Mouse (Mus musculus) G1E (cell line): ENCODE data around the gene Ntrk1. TPM values are rescaled to one million over a fixed set of nuclear protein-coding genes. Genes with fewer than 3 reads are reported as not detected.

ENCODE experiments used
- ATAC-seq: 2 replicates; pipeline ENCODE4 v1.8.0; 2016; ENCODE audit warnings: mild to moderate bottlenecking; ENCODE audit not compliant: insufficient number of reproducible peaks, poor library complexity, low FRiP score, severe bottlenecking; ENCODE audit errors: extremely low read depth
- DNase-seq: peaks from one replicate; pipeline ENCODE4 v3.0.0; 2012; ENCODE audit warnings: low spot score
- H3K27me3 ChIP-seq: 2 replicates; pipeline ENCODE4 v1.6.1; 2012; ENCODE audit warnings: mild to moderate bottlenecking, low read length, inconsistent platforms; ENCODE audit not compliant: insufficient read depth
- H3K36me3 ChIP-seq: replicated peaks from 2 replicates; pipeline ENCODE3; 2012; ENCODE audit warnings: mild to moderate bottlenecking, inconsistent platforms
- H3K4me1 ChIP-seq: 2 replicates; pipeline ENCODE4 v1.6.1; 2012; ENCODE audit warnings: low read depth, low read length, inconsistent platforms, mixed read lengths; ENCODE audit not compliant: insufficient read depth
- H3K4me3 ChIP-seq: 2 replicates; pipeline ENCODE4 v1.5.1; 2012; ENCODE audit warnings: low read depth, mild to moderate bottlenecking, inconsistent platforms, low read length, moderate library complexity, mixed read lengths
- H3K9me3 ChIP-seq: replicated peaks from 2 replicates; pipeline ENCODE4 v1.6.1; 2012; ENCODE audit warnings: inconsistent platforms
- CTCF ChIP-seq: IDR thresholded peaks from 2 replicates; pipeline ENCODE4 v1.5.1; 2012; ENCODE audit warnings: low read depth, low read length, inconsistent platforms, mixed read lengths
- GATA1 ChIP-seq: IDR thresholded peaks from 2 replicates; pipeline ENCODE4 v1.6.1; 2012; ENCODE audit warnings: borderline replicate concordance, low read length, inconsistent platforms, mixed read lengths
- GATA2 ChIP-seq: IDR thresholded peaks from 2 replicates; pipeline ENCODE4 v1.6.1; 2012; ENCODE audit warnings: low read depth, low read length, inconsistent platforms, borderline replicate concordance
- POLR2AphosphoS5 ChIP-seq: IDR thresholded peaks from 2 replicates; pipeline ENCODE4 v1.6.1; 2012; ENCODE audit warnings: low read depth, low read length, inconsistent platforms; ENCODE audit not compliant: insufficient replicate concordance
- TAL1 ChIP-seq: conservative IDR thresholded peaks from 2 replicates; pipeline ENCODE4 v1.6.1; 2012; ENCODE audit warnings: low read depth, low read length, inconsistent platforms, mixed read lengths
- polyA plus RNA-seq: library from polyadenylated mRNA; stranded (reverse); fragments of >175 nt; gene quantifications from 2 replicates; pipeline ENCODE4 v1.2.3, GENCODE M21; 2012
- total RNA-seq, 2 experiments: library from RNA; stranded (forward) in 1 of 2; stranded (reverse) in 1 of 2; fragments of 200-1000 nt in 1 of 2; fragments of >200 nt in 1 of 2; fragmentation: Nextera tagmentation in 1 of 2; gene quantifications; 2 replicates each; pipeline ENCODE4 v1.2.3; 2014 to 2017

Gene Ntrk1
- total and polyA plus RNA-seq, 3 experiments = not detected

GRCm38 (mm10) chr3:87818226-87818625, 23.3 kb upstream of the Ntrk1 start:
- H3K9me3 ChIP-seq = no peaks in the 10 kb centered on the region
- peaks cover 3% of the 10 kb centered on the region; the same call in 1 of the 2 replicates for H3K4me1 ChIP-seq
- no peak for DNase-seq
- H3K27me3 ChIP-seq = peaks cover 57% of the 10 kb centered on the region
- no peak for TF ChIP-seq TAL1
- no peak for TF ChIP-seq GATA2
- TF ChIP-seq POLR2AphosphoS5 = no peak
- TF ChIP-seq CTCF = no peak
- no peak for TF ChIP-seq GATA1
- H3K36me3 ChIP-seq = no peaks in the 10 kb centered on the region
- no peak overlapping the region for H3K4me3 ChIP-seq
- ATAC-seq = no peak

DNA sequence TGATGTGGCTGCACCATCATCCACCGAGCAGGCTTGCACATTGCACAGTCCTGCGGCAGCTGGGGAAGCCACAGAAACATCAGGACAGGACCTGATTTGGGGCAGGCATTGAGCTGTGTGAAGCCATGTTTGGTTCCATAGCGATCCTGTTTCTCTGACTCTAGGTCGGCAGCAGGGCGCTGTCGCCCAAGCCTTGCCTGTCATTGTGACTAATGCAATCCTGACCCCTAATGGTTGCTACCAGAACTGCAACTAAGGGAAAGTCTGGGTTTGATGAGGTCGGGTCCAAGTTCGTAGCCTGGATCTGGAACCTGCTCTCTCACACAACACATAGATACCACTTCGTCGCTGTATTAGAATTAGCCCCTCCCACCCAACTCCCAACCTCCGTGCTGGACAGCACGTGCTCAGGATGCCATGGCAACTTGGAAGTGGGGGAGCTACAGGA, 21.7 kb upstream of the Ntrk1 start:
- Histone ChIP-seq H3K9me3 (no peaks in the 10 kb centered on the region), H3K27me3 (peaks cover 57% of the 10 kb centered on the region), H3K4me3 (no peak overlapping the region), H3K4me1 (peaks cover 3% of the 10 kb centered on the region; the same call in 1 of the 2 replicates), H3K36me3 (no peaks in the 10 kb centered on the region)
- TF ChIP-seq TAL1 (no peak), CTCF (peak; percentile 94)
- no peak for ATAC-seq
- peak; percentile 70 for DNase-seq

GRCm38 (mm10) chr3:87816166-87816565, 21.2 kb upstream of the Ntrk1 start:
- DNase-seq (no peak), ATAC-seq (no peak)
- H3K27me3 ChIP-seq = peaks cover 57% of the 10 kb centered on the region
- no peaks in the 10 kb centered on the region for H3K36me3 ChIP-seq
- H3K4me1 ChIP-seq = peaks cover 3% of the 10 kb centered on the region; the same call in 1 of the 2 replicates
- H3K4me3 ChIP-seq = no peak overlapping the region
- H3K9me3 ChIP-seq = no peaks in the 10 kb centered on the region
- TF ChIP-seq CTCF (no peak), TAL1 (no peak), GATA1 (no peak), GATA2 (no peak), POLR2AphosphoS5 (no peak)

DNA sequence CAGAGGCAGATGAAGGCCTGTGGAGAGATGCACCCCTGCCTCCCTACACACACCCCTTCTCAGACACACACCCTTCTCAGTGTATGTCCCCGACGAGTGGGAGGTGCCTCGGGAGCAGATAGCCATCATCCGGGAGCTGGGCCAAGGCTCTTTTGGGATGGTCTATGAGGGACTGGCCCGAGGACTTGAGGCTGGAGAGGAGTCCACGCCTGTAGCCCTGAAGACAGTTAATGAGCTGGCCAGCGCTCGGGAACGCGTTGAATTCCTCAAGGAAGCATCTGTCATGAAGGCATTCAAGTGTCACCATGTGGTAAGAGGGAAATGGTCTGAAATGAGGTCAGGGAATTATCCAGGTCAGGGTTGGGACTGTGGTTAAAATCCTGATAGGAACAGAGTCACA, 17.9 kb upstream of the Ntrk1 start:
- peaks cover 54% of the 10 kb centered on the region for H3K27me3 ChIP-seq
- H3K36me3 ChIP-seq = no peaks in the 10 kb centered on the region
- no peak overlapping the region for H3K4me3 ChIP-seq
- peaks cover 3% of the 10 kb centered on the region; the same call in 1 of the 2 replicates for H3K4me1 ChIP-seq
- ATAC-seq = no peak
- H3K9me3 ChIP-seq = no peaks in the 10 kb centered on the region
- no peak for TF ChIP-seq TAL1
- TF ChIP-seq POLR2AphosphoS5 = no peak
- TF ChIP-seq GATA2 = no peak
- no peak for TF ChIP-seq CTCF
- TF ChIP-seq GATA1 = no peak
- DNase-seq = no peak

DNA sequence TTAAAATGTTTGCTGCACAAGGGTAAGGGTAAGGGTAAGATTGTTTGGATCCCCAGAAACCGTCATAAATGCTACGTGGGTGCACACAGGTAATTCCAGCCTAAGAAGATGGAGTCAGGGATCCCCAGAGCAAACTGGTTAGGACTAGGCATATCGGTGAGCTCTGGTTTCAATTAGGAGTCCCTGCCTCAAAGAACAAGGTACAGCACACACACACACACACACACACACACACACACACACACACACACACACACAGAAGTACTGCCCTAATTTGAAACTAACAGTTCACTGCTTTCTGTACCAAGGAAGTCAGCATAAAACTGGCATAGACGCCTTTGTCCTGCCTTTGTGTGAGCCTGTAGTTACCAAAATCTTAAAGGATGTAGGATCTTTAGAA, 17.5 kb upstream of the Ntrk1 start:
- Histone ChIP-seq H3K9me3 (no peaks in the 10 kb centered on the region), H3K27me3 (peaks cover 49% of the 10 kb centered on the region), H3K4me3 (no peak overlapping the region), H3K36me3 (no peaks in the 10 kb centered on the region), H3K4me1 (peaks cover 3% of the 10 kb centered on the region; the same call in 1 of the 2 replicates)
- ATAC-seq (no peak), DNase-seq (no peak)
- TF ChIP-seq TAL1 (no peak), POLR2AphosphoS5 (no peak)

DNA sequence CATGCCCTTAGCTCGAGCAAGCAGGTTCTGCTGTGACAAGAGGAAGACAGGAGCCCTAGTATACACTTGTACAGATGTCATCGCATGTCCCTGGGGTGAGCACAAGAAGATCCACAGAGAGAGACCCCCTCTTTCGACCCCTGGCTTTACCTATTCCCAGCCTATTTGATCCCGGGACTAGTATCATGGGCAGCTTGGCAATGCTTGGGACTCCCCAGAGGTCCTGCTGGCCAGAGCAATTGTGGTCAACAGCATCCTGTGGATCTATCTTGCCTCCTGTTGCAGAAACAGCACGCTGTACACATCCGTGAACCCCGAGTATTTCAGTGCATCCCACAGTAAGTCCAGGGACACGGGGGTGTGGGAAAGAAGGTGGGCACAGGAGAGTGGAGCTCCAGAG, 16.3 kb upstream of the Ntrk1 start:
- TF ChIP-seq GATA2 (no peak), TAL1 (no peak), GATA1 (no peak), CTCF (no peak), POLR2AphosphoS5 (no peak)
- Histone ChIP-seq H3K36me3 (no peaks in the 10 kb centered on the region), H3K27me3 (peaks cover 43% of the 10 kb centered on the region), H3K4me1 (no peaks in the 10 kb centered on the region; the same call in 1 of the 2 replicates), H3K9me3 (no peaks in the 10 kb centered on the region), H3K4me3 (no peak overlapping the region)
- no peak for ATAC-seq
- no peak for DNase-seq

GRCm38 (mm10) chr3:87809322-87809962, 14.5 kb upstream of the Ntrk1 start:
- TF ChIP-seq TAL1 = no peak
- TF ChIP-seq GATA1 = no peak
- TF ChIP-seq CTCF = no peak
- TF ChIP-seq GATA2 = no peak
- TF ChIP-seq POLR2AphosphoS5 = no peak

More at GRCm38 (mm10) chr3:87809322-87809962, 14.5 kb upstream of the Ntrk1 start:
- H3K4me1 ChIP-seq = no peaks in the 10 kb centered on the region
- no peak overlapping the region for H3K4me3 ChIP-seq
- H3K36me3 ChIP-seq = no peaks in the 10 kb centered on the region
- DNase-seq (no peak), ATAC-seq (no peak)
- H3K9me3 ChIP-seq = no peaks in the 10 kb centered on the region
- H3K27me3 ChIP-seq = peaks cover 27% of the 10 kb centered on the region
